Mouse (Mus musculus) erythroid progenitor cell, adult 5-6 weeks (primary cell): ENCODE data around the gene Trappc3. TPM values are rescaled to one million over a fixed set of nuclear protein-coding genes. Genes with fewer than 3 reads are reported as not detected.

Source experiments
- ATAC-seq: replicated peaks from 2 replicates; pipeline ENCODE4 v1.8.0; 2016; ENCODE audit warnings: moderate number of reproducible peaks, mild to moderate bottlenecking, moderate TSS enrichment, inconsistent platforms; ENCODE audit not compliant: poor library complexity, low FRiP score, severe bottlenecking
- total RNA-seq, 2 experiments: library from RNA; stranded (forward) in 1 of 2; stranded (reverse) in 1 of 2; fragments of 150-400 nt in 1 of 2; fragments of 186-747, 209-891 nt in 1 of 2; gene quantifications; 2 replicates each; pipeline versions ENCODE4 v1.2.3 to v1.2.4; 2015 to 2017; ENCODE audit warnings: low replicate concordance in 2 of 2

Gene Trappc3
- total RNA-seq, 2 experiments from 2014 or later, result 9.2 to 10.9 TPM

DNA sequence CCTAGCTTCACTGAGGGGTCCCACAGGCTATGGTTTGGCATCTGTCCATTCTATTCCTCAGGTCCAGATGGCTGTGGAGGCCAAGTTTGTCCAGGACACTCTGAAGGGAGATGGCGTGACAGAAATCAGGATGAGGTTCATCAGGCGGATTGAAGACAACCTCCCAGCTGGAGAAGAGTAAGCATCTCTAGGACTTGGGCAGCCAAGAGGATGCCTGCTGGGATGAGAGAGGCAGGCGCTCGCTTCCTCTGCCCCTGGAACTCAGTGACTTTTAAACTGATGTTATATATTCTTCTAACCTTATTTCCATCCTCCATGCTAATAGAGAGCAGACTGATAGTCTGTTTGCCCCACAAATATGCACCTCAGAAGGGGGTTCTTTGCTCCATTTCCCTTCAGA, 13.0 kb downstream of the Trappc3 start:
- ATAC-seq, result no peak

GRCm38 (mm10) chr4:126275681-126276131, 13.6 kb downstream of the Trappc3 start:
- ATAC-seq, result no peak

DNA sequence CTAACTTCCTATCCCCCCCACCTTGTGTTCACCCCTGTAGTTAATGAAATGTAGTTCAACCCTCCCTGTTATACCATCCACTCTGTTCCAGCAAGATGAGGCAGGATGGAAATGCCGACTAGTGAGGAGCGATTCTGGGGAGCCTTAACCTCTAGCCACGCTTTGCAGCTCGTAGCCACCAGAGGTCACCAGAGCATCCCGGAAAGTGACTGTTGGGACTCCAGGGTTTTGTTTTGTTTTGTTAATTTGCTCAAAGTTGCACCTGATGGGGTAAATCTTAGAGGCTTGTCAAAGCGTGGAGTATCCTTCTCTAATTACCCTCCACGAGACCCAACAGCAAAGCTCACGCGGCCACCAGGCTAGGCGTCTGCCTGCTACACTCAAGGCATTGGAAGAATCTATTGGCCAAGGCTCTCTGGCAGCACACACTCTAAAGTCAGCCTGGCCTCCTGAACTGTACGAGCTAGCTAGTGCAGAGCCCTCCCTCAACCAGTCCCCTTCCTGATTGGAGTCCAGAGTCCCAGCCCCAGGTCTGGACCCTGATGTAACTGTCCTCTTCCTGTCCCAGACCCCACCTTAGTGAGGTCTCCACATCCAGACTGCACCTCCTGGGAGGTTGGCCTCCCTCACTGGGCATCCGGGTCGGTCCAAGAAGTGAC, 15.9 kb downstream of the Trappc3 start:
- ATAC-seq, result 0 out of 2 replicates have a peak, but pooled peaks have one; percentile 40

DNA sequence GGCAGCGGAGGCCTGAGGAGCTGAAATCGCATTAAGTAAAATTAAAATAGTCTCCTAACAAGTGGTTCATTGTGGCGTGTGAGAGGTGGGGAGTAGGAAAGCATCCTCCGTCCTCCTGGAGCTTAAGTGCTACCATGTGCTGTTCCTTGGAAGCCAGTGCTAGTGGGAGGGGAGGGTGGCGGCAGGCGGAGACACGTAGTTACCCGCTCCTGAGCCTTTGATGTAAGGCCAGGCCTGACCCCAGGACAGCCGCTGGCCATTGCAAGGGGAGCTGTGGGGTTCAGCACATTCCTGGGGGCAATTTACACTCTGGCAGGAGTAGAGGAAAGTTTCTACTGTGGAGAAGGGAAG, 16.4 kb downstream of the Trappc3 start:
- no peak for ATAC-seq

DNA sequence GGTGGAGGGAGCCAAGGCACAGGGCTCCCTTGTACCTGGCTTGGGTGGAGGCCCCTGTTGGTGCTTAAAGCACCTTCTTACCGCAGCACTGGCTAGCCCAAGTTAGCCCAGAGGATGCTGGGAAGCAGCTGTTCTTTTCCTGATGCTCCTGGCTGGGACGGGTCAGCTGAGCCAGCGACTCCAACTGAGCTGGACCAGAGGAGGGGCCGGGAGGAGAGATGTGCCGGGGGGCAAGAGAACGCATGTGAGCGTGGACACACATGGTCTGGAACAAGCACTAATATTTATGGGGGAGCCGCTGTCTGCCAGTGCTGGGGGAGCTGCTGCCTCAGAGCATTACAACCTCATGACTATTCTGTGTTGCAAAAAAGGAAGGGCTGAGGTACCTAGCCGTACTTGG, 16.8 kb downstream of the Trappc3 start:
- ATAC-seq, result no peak

DNA sequence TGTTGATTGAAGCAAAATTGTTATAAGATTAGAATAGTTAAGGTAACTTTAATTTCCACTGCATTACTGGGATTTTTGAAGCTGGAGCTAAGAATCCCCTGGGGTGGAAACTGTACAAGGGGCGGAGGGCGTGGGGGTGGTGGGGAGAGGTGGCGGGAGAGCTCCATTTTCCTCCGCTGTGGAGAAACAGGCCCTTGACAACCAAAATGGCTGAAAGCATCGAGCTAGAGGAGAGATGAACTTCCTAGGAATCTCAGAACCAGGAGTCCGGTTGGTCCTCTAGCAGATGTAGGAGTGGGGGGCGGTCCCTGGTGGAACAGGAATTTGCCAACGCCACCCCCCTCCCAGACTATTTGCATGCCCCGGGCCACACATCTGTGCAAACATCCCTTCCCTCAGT, 19.6 kb downstream of the Trappc3 start:
- ATAC-seq, result no peak

DNA sequence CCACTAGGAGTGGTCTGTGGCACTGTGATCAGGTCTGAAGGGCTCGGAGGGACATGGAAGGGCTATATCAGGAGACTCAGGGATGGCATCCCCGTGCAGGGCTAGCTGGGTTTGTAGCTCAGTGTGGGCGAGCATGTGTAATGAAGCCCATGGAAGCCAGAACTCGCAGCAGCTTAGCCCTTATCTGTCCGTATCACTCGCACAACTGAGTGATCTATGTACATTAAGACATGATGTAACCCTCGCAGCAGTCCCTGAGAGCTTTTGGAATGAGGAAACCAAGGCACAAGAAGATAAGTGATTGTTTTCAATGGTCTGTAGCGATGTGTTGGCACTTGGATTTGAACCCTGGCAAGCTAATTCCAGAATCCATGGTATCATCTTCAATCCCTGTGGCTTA, 21.5 kb downstream of the Trappc3 start:
- no peak for ATAC-seq

DNA sequence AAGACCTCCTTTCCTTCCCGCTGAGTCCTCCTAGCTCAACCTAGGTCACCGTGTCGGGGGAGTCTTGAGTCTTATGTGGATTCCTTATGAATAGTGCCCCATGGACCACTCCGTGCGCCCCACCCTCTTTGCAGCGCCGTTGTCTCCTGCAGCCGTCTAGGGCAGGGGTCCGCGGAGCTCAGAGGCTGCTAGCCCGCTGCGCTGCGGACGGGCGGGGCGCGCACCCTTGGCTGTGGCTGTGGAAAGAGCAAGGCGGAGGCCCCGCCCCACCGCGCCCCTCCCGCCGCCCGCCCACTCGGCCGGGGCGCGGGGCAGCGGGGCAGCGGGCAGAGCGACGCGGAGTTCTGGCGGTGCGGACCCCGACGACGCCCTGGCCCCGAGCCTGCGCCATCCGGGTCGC, 24.4 kb downstream of the Trappc3 start, which contains the start of gene Col8a2:
Gene Col8a2 (plus strand): TSS at position 302 of the 400 bp plus-strand sequence.
- no peak for ATAC-seq

DNA sequence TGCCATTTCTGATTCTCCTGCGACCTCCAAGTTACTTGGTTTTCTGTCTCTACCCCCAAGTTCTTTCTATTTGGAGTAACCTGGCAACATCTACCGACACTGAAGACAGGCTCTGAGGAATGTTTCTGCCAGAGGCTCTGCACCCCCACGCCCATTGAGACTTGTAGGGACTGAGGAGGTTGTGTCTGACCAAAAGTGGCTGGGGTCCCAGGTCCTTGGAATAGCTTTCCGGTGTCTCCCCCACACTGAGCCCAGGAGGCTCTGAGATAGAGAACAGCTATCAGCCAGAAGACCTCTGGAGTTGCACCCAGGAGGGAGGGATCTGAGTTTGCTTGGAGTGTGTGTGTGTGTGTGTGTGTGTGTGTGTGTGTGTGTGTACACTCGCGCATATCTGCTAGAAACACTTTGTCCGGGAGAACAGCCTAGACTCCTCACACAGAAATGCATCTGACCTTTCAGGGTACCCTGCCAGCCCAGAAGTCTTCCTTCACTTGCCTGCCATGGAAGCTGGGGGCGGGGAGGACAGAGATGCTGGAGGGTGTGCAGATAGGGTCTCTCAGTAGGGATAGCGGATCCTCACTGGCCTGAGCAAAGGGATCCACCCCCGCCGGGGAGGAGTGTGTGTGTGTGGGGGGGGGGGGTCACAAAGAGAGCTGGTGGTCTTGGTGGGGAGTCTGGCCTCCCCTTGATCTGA, 25.3 kb downstream of the Trappc3 start:
- ATAC-seq, result no peak

DNA sequence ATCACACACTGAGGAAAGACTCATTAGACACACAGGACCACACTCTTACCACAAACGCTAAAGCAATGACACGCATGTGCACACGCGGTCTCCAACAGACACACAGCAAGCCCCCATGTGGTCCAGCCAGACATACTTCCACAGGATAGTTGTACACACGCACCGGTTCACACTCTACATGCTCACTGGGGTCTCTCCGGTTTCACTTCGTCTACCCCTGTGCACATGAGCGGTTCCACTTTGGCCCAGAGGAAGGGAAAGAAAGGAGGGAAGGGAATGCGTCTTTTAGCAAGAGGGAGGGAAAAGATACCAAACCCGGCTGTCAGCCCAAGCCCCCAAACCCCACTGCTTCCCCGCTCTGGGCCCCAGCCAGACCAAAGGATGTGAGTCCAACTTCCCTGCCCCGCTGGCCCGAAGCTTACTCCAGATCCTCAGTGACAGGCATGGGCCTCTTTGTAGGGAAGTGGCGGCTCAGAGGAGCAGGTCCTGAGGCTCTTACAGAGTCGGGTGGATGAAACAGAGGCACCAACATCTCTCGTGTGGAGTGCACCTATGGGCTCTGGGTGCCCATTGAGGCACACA, 26.1 kb downstream of the Trappc3 start:
- no peak for ATAC-seq

DNA sequence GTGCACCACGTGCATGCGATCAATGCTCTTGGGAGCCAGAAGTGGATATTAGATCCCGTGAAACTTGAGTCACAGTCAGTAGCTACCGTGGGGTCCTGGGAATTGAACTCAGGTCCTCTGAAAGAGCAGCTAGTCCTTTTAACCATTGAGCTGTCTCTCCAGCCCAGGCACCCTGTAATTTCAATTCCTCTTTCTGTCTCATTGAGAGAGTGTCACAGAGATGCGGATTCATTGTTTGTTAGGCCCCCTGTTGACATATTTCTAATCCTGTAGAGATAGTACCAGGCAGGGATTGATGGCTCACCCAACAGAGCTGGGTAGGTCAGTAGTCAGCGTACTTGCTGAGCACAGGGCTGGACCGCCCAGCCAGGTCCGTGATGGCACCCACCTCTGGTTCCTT, 28.2 kb downstream of the Trappc3 start:
- no peak for ATAC-seq

DNA sequence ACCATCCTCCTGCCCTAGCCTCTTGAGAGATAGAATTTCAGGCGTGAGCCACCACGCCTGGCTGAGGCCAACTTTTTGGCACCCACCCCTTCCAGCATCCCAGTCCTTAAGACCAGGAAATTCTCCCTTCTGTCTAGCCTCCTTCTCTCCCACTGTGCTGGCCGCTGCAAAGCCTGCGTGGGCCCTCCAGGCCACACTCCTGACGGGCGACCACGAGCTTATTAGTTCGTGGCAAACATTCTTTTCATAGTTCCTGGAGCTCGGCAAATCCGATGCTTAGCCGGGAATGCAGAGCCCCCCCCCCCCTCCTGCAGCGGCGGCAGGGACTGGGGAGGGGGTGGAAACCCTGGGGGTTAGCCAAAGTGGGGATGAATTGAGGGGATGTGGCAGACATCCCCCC, 29.1 kb downstream of the Trappc3 start:
- ATAC-seq, result no peak

- no peak for ATAC-seq
These were observed 33.0 kb downstream of the Trappc3 start for GRCm38 (mm10) chr4:126295152-126295551.

DNA sequence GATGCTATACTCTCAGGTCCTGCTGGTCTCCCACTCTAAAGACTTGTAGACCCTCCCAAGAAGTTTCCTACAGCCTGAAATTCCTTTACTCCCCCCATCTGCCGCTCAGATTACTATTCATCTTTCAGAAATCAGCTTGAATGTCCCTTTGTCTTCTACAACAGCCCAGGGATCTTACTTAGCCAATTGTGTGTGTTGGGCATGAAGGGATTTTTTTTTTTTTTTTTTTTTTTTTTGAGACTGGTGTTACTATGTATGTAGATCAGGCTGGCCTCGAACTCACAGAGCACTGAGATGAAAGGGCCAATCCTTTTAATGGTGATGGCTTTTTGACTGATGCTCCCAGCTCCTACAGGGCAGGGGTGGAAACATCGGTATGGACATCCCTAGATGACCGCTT, 33.8 kb downstream of the Trappc3 start:
- ATAC-seq, result no peak

GRCm38 (mm10) chr4:126296617-126297101, 34.5 kb downstream of the Trappc3 start:
- no peak for ATAC-seq

GRCm38 (mm10) chr4:126300916-126301583, 38.9 kb downstream of the Trappc3 start:
- no peak for ATAC-seq

DNA sequence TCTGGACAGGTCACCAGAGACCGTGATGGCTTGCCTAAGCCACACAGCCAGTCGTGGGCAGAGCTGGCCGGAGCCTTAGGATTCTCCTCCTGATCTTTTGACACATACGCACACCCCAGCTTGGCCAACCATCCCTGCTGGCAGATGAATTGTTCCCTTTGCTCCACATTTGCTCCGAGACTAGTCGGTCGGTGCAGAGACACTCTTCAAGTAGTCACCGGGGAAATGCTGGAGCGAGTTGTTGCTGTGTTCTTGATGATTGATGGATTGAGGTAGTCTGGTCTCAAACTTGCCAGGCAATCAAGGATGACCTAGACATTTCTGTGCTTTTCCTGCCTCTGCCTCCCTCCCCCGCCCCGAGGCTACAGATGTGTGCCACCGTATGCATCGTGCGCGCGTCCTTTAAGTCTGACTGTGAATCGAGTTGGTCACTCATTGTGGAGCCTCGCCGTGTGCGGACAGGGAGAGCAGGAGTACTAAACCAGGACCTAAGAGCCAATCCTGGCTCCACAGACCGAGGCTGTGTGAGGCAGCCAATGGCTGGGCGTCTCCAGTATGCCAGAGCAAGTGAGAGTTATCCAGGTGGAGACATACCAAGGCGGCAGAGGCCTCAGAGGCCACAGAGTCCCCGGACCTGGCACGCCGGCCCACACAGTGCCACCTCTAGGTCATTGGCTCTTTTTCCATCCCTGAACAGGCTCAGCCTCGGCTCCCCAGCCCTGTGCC, 39.6 kb downstream of the Trappc3 start:
- no peak for ATAC-seq

- ATAC-seq, result no peak
These were observed 41.8 kb downstream of the Trappc3 start for GRCm38 (mm10) chr4:126303877-126304276.

DNA sequence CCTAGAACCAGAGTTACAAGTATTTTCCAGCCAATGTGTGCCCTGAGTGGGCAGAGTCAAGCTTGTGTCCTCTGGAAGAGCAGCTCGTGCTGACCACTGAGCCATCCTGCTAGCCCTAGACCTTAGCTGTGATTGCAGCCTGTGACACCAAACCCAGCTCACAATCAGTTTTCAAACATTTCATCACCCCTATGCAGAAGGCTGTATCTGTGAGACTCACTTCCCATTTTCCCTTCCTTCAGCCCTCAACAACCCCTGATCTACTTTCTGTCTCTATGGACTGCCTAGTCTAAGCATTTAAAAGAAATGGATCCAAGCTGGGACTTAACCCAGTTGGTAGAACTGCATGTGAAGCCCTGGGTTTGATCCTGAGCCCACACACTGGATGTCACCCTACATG, 43.3 kb downstream of the Trappc3 start:
- ATAC-seq, result no peak

DNA sequence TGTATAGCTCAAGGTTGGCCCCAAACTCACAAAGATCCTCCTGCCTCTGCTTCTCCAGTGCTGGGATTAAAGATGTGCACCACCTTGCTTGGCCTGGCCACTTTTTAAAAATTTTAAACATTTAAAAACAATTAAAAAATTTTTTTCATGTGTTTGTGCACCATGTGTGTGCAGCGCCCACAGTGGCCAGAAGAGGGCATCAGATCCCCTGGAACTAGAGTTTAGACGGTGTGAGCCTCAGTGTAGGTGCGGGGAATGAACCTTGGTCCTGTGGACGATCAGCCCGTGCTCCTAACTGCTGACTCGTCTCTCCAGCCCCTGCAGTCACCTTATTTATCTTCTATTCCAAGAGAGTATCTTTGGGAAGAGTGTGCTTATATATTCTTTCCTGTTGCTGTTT, 43.9 kb downstream of the Trappc3 start:
- no peak for ATAC-seq
